Mouse (Mus musculus): ENCODE measurements around the gene Cdh5.

DNA sequence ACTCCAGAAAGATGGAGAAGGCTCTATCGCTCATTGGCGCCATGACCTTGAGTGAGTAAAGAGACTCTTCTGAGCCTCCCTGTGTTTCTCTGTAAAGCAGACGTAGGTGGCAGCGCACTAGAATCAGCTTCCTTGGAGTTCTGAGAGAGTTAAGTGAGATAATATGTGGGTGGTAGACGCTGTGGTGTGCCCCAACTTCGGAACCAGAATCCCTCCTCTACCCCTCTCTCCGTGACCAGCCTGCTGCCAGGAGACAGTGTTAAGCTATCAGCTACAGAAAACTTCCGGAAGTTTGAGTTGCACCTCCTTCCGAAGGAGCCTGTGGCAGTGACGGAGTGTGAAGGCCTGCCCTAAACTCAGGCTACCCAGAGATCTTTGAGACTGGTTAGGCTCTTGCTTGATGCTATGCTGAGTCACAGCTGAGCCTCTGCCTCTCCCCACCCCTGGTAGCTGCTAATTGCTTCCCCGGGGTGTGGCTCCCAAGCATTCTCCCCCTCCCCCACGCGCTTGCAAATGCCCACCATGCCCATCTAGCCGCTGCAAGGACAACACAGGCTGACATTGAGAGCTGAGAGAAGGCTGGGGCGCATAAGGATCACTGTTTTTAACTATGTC is 32.9 kb upstream of the Cdh5 start:
- TF ChIP-seq POLR2A (IDR thresholded peaks at IDR 0.05; ENCODE audit: insufficient read depth, low read depth, low read length) (no peak), CTCF (IDR thresholded peaks at IDR 0.05; ENCODE audit: insufficient read depth, low read depth, low read length) (no peak)
